Mouse (Mus musculus) forebrain, postnatal 0 days (tissue): ENCODE measurements around the gene Sfxn1. TPM values are rescaled to one million over a fixed set of nuclear protein-coding genes. Genes with fewer than 3 reads are reported as not detected.
A peak's percentile ranks its signal among the peaks of the same experiment; 100 is the strongest.

ENCODE experiments used
- ATAC-seq: fragments of 200-750 bp; cut with Nextera tagmentation; 2 replicates; pipeline ENCODE4 v1.8.0; 2017; ENCODE audit warnings: mild to moderate bottlenecking, moderate library complexity
- DNase-seq: peaks from one replicate; pipeline ENCODE4 v3.0.0-alpha.2; 2015
- H3K27ac ChIP-seq: fragments of 300-500 bp; sonication (generic); 2 replicates; pipeline ENCODE4 v1.5.1; 2014; ENCODE audit warnings: low read depth, mild to moderate bottlenecking, antibody characterized with exemption, low read length, moderate library complexity, mixed read lengths
- H3K27me3 ChIP-seq: fragments of 300-500 bp; sonication (generic); 2 replicates; pipeline ENCODE4 v1.6.1; 2014; ENCODE audit warnings: mild to moderate bottlenecking, low read length, mixed read lengths; ENCODE audit not compliant: insufficient read depth
- H3K36me3 ChIP-seq: fragments of 300-500 bp; sonication (generic); 2 replicates; pipeline ENCODE4 v1.6.1; 2014; ENCODE audit warnings: mild to moderate bottlenecking, moderate library complexity; ENCODE audit not compliant: insufficient read depth
- H3K4me1 ChIP-seq: fragments of 300-500 bp; sonication (generic); 2 replicates; pipeline ENCODE4 v1.6.1; 2014; ENCODE audit warnings: antibody characterized with exemption; ENCODE audit not compliant: insufficient read depth
- H3K4me2 ChIP-seq: fragments of 300-500 bp; sonication (generic); 2 replicates; pipeline ENCODE4 v1.6.1; 2014; ENCODE audit warnings: low read depth, mild to moderate bottlenecking, moderate library complexity
- H3K4me3 ChIP-seq: fragments of 300-500 bp; sonication (generic); 2 replicates; pipeline ENCODE4 v1.5.1; 2014; ENCODE audit warnings: low read depth, low read length, mixed read lengths
- H3K9ac ChIP-seq: fragments of 300-500 bp; sonication (generic); 2 replicates; pipeline ENCODE4 v1.6.1; 2014; ENCODE audit warnings: mild to moderate bottlenecking
- H3K9me3 ChIP-seq: fragments of 300-500 bp; sonication (generic); 2 replicates; pipeline ENCODE4 v1.6.1; 2016; ENCODE audit warnings: low read length
- CTCF ChIP-seq: sonication (generic); IDR thresholded peaks from 2 replicates; pipeline ENCODE4 v1.5.1; 2016; ENCODE audit warnings: antibody characterized with exemption, control low read depth, low read depth
- WGBS: fragments of 180-500 bp; shearing (Covaris S2); extraction: QIAGEN DNeasy Blood & Tissue Kit; methylation state at CpG from one replicate; pipeline ENCODE4 v1.1.7; 2014; 5-methylcytosine and 5-hydroxymethylcytosine counted together
- polyA plus RNA-seq: library from polyadenylated mRNA; unstranded; fragments of >200 nt; fragmentation: Nextera tagmentation; extraction: Ambion mirVana; gene quantifications from 2 replicates; pipeline ENCODE4 v1.2.1, GENCODE M21; 2015
- total RNA-seq: library from RNA; depleted of rRNA; stranded (reverse); fragments of >200 nt; gene quantifications from 2 replicates; pipeline ENCODE4 v1.2.3, GENCODE M21; 2014

Gene Sfxn1
- total and polyA plus RNA-seq, 2 experiments from 2014 or later: 102 to 116 TPM

- Histone ChIP-seq H3K4me1 (0 out of 2 replicates have a peak, but pooled peaks cover 5% of the 10 kb centered on the region), H3K9me3 (no peaks in the 10 kb centered on the region), H3K9ac (no peak overlapping the region), H3K36me3 (no peaks in the 10 kb centered on the region), H3K27me3 (no peaks in the 10 kb centered on the region), H3K4me2 (no peak overlapping the region), H3K27ac (0 out of 2 replicates have a peak overlapping the region, but pooled peaks have one; percentile 45), H3K4me3 (no peak overlapping the region)
- TF ChIP-seq CTCF: no peak
- 5% methylated on average over 6 of the region's 6 CpGs for WGBS
- ATAC-seq (no peak), DNase-seq (no peak)
These were observed 4.0 kb upstream of the Sfxn1 start for GRCm38 (mm10) chr13:54067617-54068166.

- DNase-seq: no peak
- ATAC-seq: no peak
- Histone ChIP-seq H3K27ac (no peak overlapping the region), H3K27me3 (no peaks in the 10 kb centered on the region), H3K9ac (no peak overlapping the region), H3K9me3 (no peaks in the 10 kb centered on the region), H3K4me2 (no peak overlapping the region), H3K4me1 (0 out of 2 replicates have a peak, but pooled peaks cover 6% of the 10 kb centered on the region), H3K4me3 (no peak overlapping the region), H3K36me3 (no peaks in the 10 kb centered on the region)
- WGBS: 91% methylated on average over 9 of the region's 9 CpGs
- TF ChIP-seq CTCF: no peak
These were observed 658 bp upstream of the Sfxn1 start for GRCm38 (mm10) chr13:54071011-54071410.

- Histone ChIP-seq H3K36me3 (no peaks in the 10 kb centered on the region), H3K4me1 (0 out of 2 replicates have a peak, but pooled peaks cover 6% of the 10 kb centered on the region), H3K9me3 (no peaks in the 10 kb centered on the region), H3K4me2 (peak overlapping the region; percentile 77), H3K27me3 (no peaks in the 10 kb centered on the region), H3K9ac (peak overlapping the region; percentile 84), H3K27ac (no peak overlapping the region), H3K4me3 (peak overlapping the region; percentile 68)
- WGBS: 28% methylated on average over 10 of the region's 10 CpGs
- TF ChIP-seq CTCF: no peak
- ATAC-seq: no peak
- DNase-seq: no peak
These were observed 923 bp downstream of the Sfxn1 start for GRCm38 (mm10) chr13:54072526-54073057.

GRCm38 (mm10) chr13:54073066-54073465, 1.4 kb downstream of the Sfxn1 start:
- Histone ChIP-seq H3K27ac (no peak overlapping the region), H3K27me3 (no peaks in the 10 kb centered on the region)

GRCm38 (mm10) chr13:54073491-54073890, 1.8 kb downstream of the Sfxn1 start:
- no peak for ATAC-seq
- 0 out of 2 replicates have a peak overlapping the region, but pooled peaks have one; percentile 77 for H3K4me2 ChIP-seq
- no peak overlapping the region for H3K27ac ChIP-seq
- 0 out of 2 replicates have a peak, but pooled peaks cover 6% of the 10 kb centered on the region for H3K4me1 ChIP-seq
- H3K36me3 ChIP-seq: no peaks in the 10 kb centered on the region
- WGBS: 62% methylated on average over 2 of the region's 2 CpGs
- no peak for DNase-seq
- H3K27me3 ChIP-seq: no peaks in the 10 kb centered on the region
- no peak for TF ChIP-seq CTCF
- H3K4me3 ChIP-seq: no peak overlapping the region
- H3K9ac ChIP-seq: no peak overlapping the region
- no peaks in the 10 kb centered on the region for H3K9me3 ChIP-seq

More at GRCm38 (mm10) chr13:54073066-54073465, 1.4 kb downstream of the Sfxn1 start:
- no peaks in the 10 kb centered on the region for H3K9me3 ChIP-seq
- TF ChIP-seq CTCF: no peak
- no peaks in the 10 kb centered on the region for H3K36me3 ChIP-seq
- 0 out of 2 replicates have a peak, but pooled peaks cover 6% of the 10 kb centered on the region for H3K4me1 ChIP-seq
- peak overlapping the region; percentile 68 for H3K4me3 ChIP-seq
- DNase-seq: no peak
- peak overlapping the region; percentile 77 for H3K4me2 ChIP-seq
- H3K9ac ChIP-seq: no peak overlapping the region
- 25% methylated on average over 1 of the region's 1 CpGs for WGBS
- no peak for ATAC-seq

- DNase-seq: no peak
- no peak overlapping the region for H3K27ac ChIP-seq
These were observed 3.7 kb downstream of the Sfxn1 start for GRCm38 (mm10) chr13:54075416-54075815.

GRCm38 (mm10) chr13:54076051-54076450, 4.4 kb downstream of the Sfxn1 start:
- TF ChIP-seq CTCF: no peak
- 89% methylated on average over 6 of the region's 6 CpGs for WGBS
- no peak for DNase-seq
- no peak overlapping the region for H3K27ac ChIP-seq
- H3K4me3 ChIP-seq: no peak overlapping the region
- H3K9ac ChIP-seq: no peak overlapping the region
- ATAC-seq: no peak
- H3K27me3 ChIP-seq: no peaks in the 10 kb centered on the region
- no peaks in the 10 kb centered on the region for H3K9me3 ChIP-seq
- H3K4me1 ChIP-seq: 0 out of 2 replicates have a peak, but pooled peaks cover 6% of the 10 kb centered on the region
- H3K4me2 ChIP-seq: no peak overlapping the region
- H3K36me3 ChIP-seq: no peaks in the 10 kb centered on the region

More at GRCm38 (mm10) chr13:54075416-54075815, 3.7 kb downstream of the Sfxn1 start:
- no peak for ATAC-seq
- Histone ChIP-seq H3K9me3 (no peaks in the 10 kb centered on the region), H3K4me1 (0 out of 2 replicates have a peak, but pooled peaks cover 6% of the 10 kb centered on the region), H3K9ac (no peak overlapping the region), H3K4me2 (no peak overlapping the region), H3K36me3 (no peaks in the 10 kb centered on the region), H3K4me3 (no peak overlapping the region), H3K27me3 (no peaks in the 10 kb centered on the region)
- no peak for TF ChIP-seq CTCF
- WGBS: 91% methylated on average over 2 of the region's 2 CpGs
